Mouse (Mus musculus) forebrain, embryonic 11.5 days (tissue): ENCODE data around the gene Kcnab1. TPM values are rescaled to one million over a fixed set of nuclear protein-coding genes. Genes with fewer than 3 reads are reported as not detected.

ENCODE experiments used
- ATAC-seq: fragments of 200-750 bp; cut with Nextera tagmentation; replicated peaks from 2 replicates; pipeline ENCODE4 v1.8.0; 2017; ENCODE audit warnings: moderate TSS enrichment; ENCODE audit not compliant: low FRiP score
- DNase-seq: peaks from one replicate; pipeline ENCODE4 v3.0.0-alpha.2; 2017; ENCODE audit warnings: low spot score
- H3K27ac ChIP-seq: fragments of 300-500 bp; sonication (generic); 2 replicates; pipeline ENCODE4 v1.5.1; 2014; ENCODE audit warnings: low read depth, low read length
- H3K27me3 ChIP-seq: fragments of 300-500 bp; sonication (generic); 2 replicates; pipeline ENCODE4 v1.6.1; 2014; ENCODE audit warnings: mild to moderate bottlenecking, low read length, mixed read lengths; ENCODE audit not compliant: control insufficient read depth, insufficient read depth
- H3K36me3 ChIP-seq: fragments of 300-500 bp; sonication (generic); 2 replicates; pipeline ENCODE4 v1.6.1; 2014; ENCODE audit warnings: mild to moderate bottlenecking, low read length, moderate library complexity, mixed read lengths; ENCODE audit not compliant: control insufficient read depth, insufficient read depth
- H3K4me1 ChIP-seq: fragments of 300-500 bp; sonication (generic); replicated peaks from 2 replicates; pipeline ENCODE4 v1.6.1; 2014; ENCODE audit warnings: low read length, mixed read lengths; ENCODE audit not compliant: control insufficient read depth, insufficient read depth
- H3K4me2 ChIP-seq: fragments of 300-500 bp; sonication (generic); 2 replicates; pipeline ENCODE4 v1.6.1; 2014; ENCODE audit warnings: low read depth, mild to moderate bottlenecking, low read length, moderate library complexity, mixed read lengths; ENCODE audit not compliant: severe bottlenecking
- H3K4me3 ChIP-seq: fragments of 300-500 bp; sonication (generic); 2 replicates; pipeline ENCODE4 v1.5.1; 2014; ENCODE audit warnings: low read depth, low read length
- H3K9ac ChIP-seq: fragments of 300-500 bp; sonication (generic); 2 replicates; pipeline ENCODE4 v1.6.1; 2014; ENCODE audit warnings: low read length
- H3K9me3 ChIP-seq: fragments of 300-500 bp; sonication (generic); 2 replicates; pipeline ENCODE4 v1.6.1; 2016; ENCODE audit warnings: low read length, mixed read lengths; ENCODE audit not compliant: control insufficient read depth
- WGBS: fragments of 180-500 bp; shearing (Covaris S2); extraction: QIAGEN DNeasy Blood & Tissue Kit; methylation state at CpG from one replicate; pipeline ENCODE4 v1.1.7; 2014; 5-methylcytosine and 5-hydroxymethylcytosine counted together
- polyA plus RNA-seq: library from polyadenylated mRNA; unstranded; fragments of >200 nt; fragmentation: Nextera tagmentation; extraction: Ambion mirVana; gene quantifications from 2 replicates; pipeline ENCODE4 v1.2.1, GENCODE M21; 2014

Gene Kcnab1
- polyA plus RNA-seq, 1 experiment from 2014 or later, result 2.3 TPM

DNA sequence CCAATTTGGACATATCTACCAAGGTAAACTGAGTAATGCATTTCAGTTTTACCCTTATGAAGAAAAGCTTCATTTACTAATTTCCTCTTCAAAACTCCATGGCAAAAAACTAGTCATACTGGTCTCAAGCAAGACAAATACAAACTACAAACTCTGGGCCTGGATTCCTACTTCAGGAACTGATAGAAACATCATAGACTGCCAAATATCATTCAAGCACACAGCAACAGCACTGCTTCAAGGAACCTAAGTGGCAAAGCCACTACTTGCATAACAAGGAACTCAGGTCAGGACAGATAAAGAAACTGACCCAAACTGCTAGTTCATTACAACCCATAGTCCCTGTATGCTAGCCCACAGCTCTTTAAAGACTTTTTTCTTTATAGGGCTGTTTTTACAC is 269.5 kb downstream of the Kcnab1 start:
- ATAC-seq (no peak), DNase-seq (no peak)
- Histone ChIP-seq H3K4me1 (0 out of 2 replicates have a peak, but pooled peaks cover 2% of the 10 kb centered on the region), H3K36me3 (no peaks in the 10 kb centered on the region), H3K4me3 (no peak overlapping the region), H3K9me3 (no peaks in the 10 kb centered on the region), H3K9ac (no peak overlapping the region), H3K4me2 (no peak overlapping the region), H3K27me3 (no peaks in the 10 kb centered on the region), H3K27ac (no peak overlapping the region)

- no peak overlapping the region for H3K9ac ChIP-seq
- DNase-seq, result no peak
- no peak overlapping the region for H3K4me2 ChIP-seq
- H3K9me3 ChIP-seq, result no peaks in the 10 kb centered on the region
- ATAC-seq, result no peak
- H3K36me3 ChIP-seq, result no peaks in the 10 kb centered on the region
- no peaks in the 10 kb centered on the region for H3K4me1 ChIP-seq
- no peaks in the 10 kb centered on the region for H3K27me3 ChIP-seq
- H3K4me3 ChIP-seq, result no peak overlapping the region
- H3K27ac ChIP-seq, result no peak overlapping the region
- 77% methylated on average over 4 of the region's 4 CpGs for WGBS
Measured at GRCm38 (mm10) chr3:65379884-65380539, 270.8 kb downstream of the Kcnab1 start.

DNA sequence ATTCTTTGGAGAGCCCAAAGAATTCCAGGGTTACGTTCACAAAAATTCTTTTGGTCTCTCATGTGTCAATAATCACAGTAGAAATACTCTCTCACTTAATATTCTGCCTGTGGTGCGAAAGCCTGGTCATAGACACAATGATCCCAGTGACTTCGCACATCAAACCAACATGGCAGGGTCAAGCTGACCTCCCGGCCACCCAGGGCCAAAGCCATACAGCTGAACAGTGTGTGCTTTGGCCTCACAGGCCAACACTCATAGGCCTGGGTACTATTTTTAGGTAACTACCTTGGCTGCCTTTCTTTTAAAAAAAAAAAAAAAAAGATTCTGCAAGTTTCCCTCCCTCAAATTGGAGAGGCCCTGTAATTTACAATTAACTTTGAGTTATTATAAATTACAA is 271.9 kb downstream of the Kcnab1 start:
- Histone ChIP-seq H3K36me3 (0 out of 2 replicates have a peak, but pooled peaks cover 2% of the 10 kb centered on the region), H3K9ac (no peak overlapping the region), H3K9me3 (no peaks in the 10 kb centered on the region), H3K4me1 (no peaks in the 10 kb centered on the region), H3K4me2 (no peak overlapping the region), H3K27me3 (no peaks in the 10 kb centered on the region), H3K4me3 (no peak overlapping the region), H3K27ac (no peak overlapping the region)
- ATAC-seq, result no peak
- no peak for DNase-seq
- 90% methylated on average over 4 of the region's 4 CpGs for WGBS

DNA sequence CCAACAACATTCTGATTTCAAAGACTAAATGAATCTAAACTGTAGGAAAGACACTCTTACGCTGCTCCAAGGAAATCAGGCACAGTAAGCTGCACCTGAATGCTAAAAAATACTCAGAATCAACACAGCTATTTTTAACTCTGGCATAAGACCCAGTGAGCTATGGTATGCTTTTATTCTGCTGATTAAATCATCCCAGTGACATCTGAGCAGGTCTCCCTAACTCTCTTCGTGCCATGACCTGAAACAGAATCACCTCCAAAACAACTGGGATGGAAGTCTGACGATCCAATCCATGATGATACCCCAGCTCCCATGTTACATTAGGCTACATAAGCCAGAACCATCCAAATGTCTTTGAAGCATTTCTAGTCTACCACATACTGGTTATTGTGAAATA is 275.2 kb downstream of the Kcnab1 start:
- Histone ChIP-seq H3K4me2 (no peak overlapping the region), H3K4me1 (no peaks in the 10 kb centered on the region), H3K27me3 (no peaks in the 10 kb centered on the region), H3K27ac (no peak overlapping the region), H3K36me3 (peaks cover 11% of the 10 kb centered on the region; the same call in 1 of the 2 replicates), H3K9ac (no peak overlapping the region), H3K4me3 (no peak overlapping the region), H3K9me3 (no peaks in the 10 kb centered on the region)
- ATAC-seq (no peak), DNase-seq (no peak)
- WGBS, result 95% methylated on average over 3 of the region's 3 CpGs

DNA sequence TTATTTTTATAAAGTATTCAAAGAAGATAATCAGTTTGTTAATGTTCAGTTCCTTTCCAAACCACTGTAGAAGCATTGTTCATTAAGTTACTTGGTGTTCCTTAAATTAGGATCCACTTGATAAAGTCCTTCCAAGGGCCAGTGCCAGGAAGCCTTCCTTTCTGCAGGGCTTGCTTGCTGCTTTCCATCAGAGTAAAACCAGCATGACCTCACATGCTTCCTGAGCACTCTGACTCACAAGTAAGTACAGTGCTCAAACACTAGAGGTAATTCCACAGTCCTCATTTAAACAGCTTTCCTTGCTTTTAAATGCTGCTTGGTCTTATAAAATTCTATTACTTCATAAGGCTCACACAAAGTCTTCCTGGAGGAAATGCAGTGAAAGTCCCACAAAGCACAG is 276.6 kb downstream of the Kcnab1 start:
- Histone ChIP-seq H3K36me3 (peaks cover 11% of the 10 kb centered on the region; the same call in 1 of the 2 replicates), H3K27ac (no peak overlapping the region), H3K4me3 (no peak overlapping the region), H3K4me1 (no peaks in the 10 kb centered on the region), H3K4me2 (no peak overlapping the region), H3K9ac (no peak overlapping the region), H3K27me3 (no peaks in the 10 kb centered on the region), H3K9me3 (no peaks in the 10 kb centered on the region)
- DNase-seq (no peak), ATAC-seq (no peak)

DNA sequence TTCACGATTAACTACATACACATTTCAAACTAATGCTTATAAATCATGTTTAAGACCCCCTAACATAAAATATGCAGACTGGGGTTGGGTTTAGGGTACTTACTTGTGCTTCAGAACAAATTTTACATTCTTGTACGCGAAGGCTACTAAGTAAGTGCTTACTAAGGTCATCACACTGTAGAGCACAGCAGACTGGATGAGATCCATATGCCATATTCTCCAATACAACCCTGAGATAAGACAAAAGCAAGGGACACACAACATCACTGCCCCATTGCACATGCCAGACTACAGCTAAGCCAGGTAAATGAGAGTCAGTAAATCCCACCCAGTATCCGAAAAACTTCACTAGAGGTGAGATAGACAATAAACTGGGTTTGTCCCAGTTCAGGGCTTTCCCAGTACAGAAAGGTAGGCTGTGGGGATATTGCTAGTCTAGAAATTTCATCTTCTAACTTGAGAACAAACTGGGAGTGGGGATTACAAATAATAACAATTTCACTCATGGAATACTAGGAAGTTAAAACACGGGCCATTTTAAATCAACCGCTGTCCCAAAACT is 282.1 kb downstream of the Kcnab1 start:
- Histone ChIP-seq H3K9ac (peak overlapping the region; percentile 84), H3K4me2 (peak overlapping the region; percentile 76), H3K9me3 (no peaks in the 10 kb centered on the region), H3K4me1 (peaks cover 4% of the 10 kb centered on the region; the same call in 1 of the 2 replicates), H3K4me3 (peak overlapping the region; percentile 81), H3K27me3 (no peaks in the 10 kb centered on the region), H3K36me3 (peaks cover 9% of the 10 kb centered on the region; the same call in 1 of the 2 replicates), H3K27ac (no peak overlapping the region)
- no peak for ATAC-seq
- DNase-seq, result no peak
- 43% methylated on average over 6 of the region's 6 CpGs for WGBS

- 0% methylated on average over 37 of the region's 37 CpGs for WGBS
- peaks cover 4% of the 10 kb centered on the region; the same call in 1 of the 2 replicates for H3K4me1 ChIP-seq
- peak overlapping the region; percentile 60; the same call in 1 of the 2 replicates for H3K27ac ChIP-seq
- peak overlapping the region; percentile 84 for H3K9ac ChIP-seq
- H3K27me3 ChIP-seq, result no peaks in the 10 kb centered on the region
- DNase-seq (no peak), ATAC-seq (peak; percentile 55)
- H3K4me3 ChIP-seq, result peak overlapping the region; percentile 81
- H3K9me3 ChIP-seq, result no peaks in the 10 kb centered on the region
- H3K36me3 ChIP-seq, result peaks cover 9% of the 10 kb centered on the region; the same call in 1 of the 2 replicates
- H3K4me2 ChIP-seq, result peak overlapping the region; percentile 76
Measured at GRCm38 (mm10) chr3:65391784-65392420, 282.7 kb downstream of the Kcnab1 start.

DNA sequence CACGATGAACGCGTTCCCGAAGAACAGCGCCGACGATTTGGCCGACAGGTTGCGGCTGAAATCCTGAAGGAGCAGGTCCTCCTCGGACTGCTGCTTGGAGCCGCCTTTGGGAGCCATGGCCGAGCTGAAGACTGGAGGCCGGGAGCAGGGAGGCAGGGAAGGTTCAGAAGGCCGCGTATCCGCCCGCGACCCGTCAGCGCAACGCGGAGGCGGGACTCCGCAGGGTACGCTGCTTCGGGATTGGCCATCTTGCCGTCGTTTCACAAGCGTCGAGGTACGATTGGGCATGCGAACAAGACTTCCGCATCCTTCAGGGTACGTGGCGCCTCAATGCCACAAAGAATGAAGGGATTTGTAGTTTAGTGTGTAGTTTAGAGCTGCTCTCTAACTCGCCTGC is 283.2 kb downstream of the Kcnab1 start, which contains the start of gene Ssr3:
Ssr3 (minus strand) TSS at position 203 of the 397 bp plus-strand sequence.
- Histone ChIP-seq H3K4me1 (peaks cover 4% of the 10 kb centered on the region; the same call in 1 of the 2 replicates), H3K36me3 (peaks cover 7% of the 10 kb centered on the region; the same call in 1 of the 2 replicates), H3K27ac (peak within 1 kb of the TSS; percentile 60; the same call in 1 of the 2 replicates), H3K9ac (peak within 1 kb of the TSS; percentile 84), H3K9me3 (no peaks in the 10 kb centered on the region), H3K27me3 (no peaks in the 10 kb centered on the region), H3K4me3 (peak within 1 kb of the TSS; percentile 81), H3K4me2 (peak within 1 kb of the TSS; percentile 76)
- DNase-seq (peak; percentile 96), ATAC-seq (peak; percentile 99)
- under 1% methylated on average over 36 of the region's 36 CpGs for WGBS
